Mouse (Mus musculus) forebrain, embryonic 10.5 days (tissue): ENCODE results near the gene Mocs2. TPM values are rescaled to one million over a fixed set of nuclear protein-coding genes. Genes with fewer than 3 reads are reported as not detected.

Experiments used
- DNase-seq: peaks from one replicate; pipeline ENCODE4 v3.0.0-alpha.2; 2017; ENCODE audit warnings: low spot score; ENCODE audit errors: extremely low spot score
- H3K27ac ChIP-seq: fragments of 300-500 bp; sonication (generic); 2 replicates; pipeline ENCODE4 v1.5.1; 2016; ENCODE audit warnings: mild to moderate bottlenecking
- H3K27me3 ChIP-seq: fragments of 300-500 bp; sonication (generic); 2 replicates; pipeline ENCODE4 v1.6.1; 2016; ENCODE audit warnings: mild to moderate bottlenecking; ENCODE audit not compliant: poor library complexity, severe bottlenecking
- H3K36me3 ChIP-seq: fragments of 300-500 bp; sonication (generic); replicated peaks from 2 replicates; pipeline ENCODE4 v1.6.1; 2016; ENCODE audit warnings: mild to moderate bottlenecking, moderate library complexity
- H3K4me1 ChIP-seq: fragments of 300-500 bp; sonication (generic); 2 replicates; pipeline ENCODE4 v1.6.1; 2016
- H3K4me3 ChIP-seq: fragments of 300-500 bp; sonication (generic); 2 replicates; pipeline ENCODE4 v1.5.1; 2016; ENCODE audit warnings: mild to moderate bottlenecking, moderate library complexity
- H3K9me3 ChIP-seq: fragments of 300-500 bp; sonication (generic); 2 replicates; pipeline ENCODE4 v1.6.1; 2016; ENCODE audit warnings: mild to moderate bottlenecking, moderate library complexity
- WGBS: fragments of 180-500 bp; shearing (Covaris S2); methylation state at CpG from one replicate; pipeline ENCODE4 v1.1.7; 2016; 5-methylcytosine and 5-hydroxymethylcytosine counted together
- polyA plus RNA-seq: library from polyadenylated mRNA; unstranded; fragments of >200 nt; fragmentation: Nextera tagmentation; extraction: Ambion mirVana; gene quantifications from 2 replicates; pipeline ENCODE4 v1.2.1, GENCODE M21; 2016

The Mocs2 gene
- polyA plus RNA-seq, 1 experiment from 2014 or later, result 67.7 TPM

DNA sequence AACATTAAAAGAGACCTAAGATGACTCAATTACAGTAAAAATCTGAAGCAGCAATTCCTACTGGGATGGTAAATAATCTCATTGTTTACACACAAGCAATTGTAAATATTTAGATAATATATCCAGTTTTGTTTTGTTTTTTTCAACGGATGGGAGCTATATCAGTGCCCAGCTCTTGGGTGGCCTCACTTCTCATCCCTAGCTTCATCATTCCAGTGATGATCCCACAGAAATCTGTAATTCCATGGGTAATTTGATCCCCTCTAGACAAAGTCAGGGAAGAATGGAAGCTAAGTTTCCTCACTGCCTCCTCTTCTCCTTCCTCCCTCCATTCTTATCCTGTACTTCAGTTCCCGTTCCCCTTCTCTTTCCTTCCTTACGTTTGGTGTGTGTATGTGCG is 39.5 kb downstream of the Mocs2 start:
- no peaks in the 10 kb centered on the region for H3K27me3 ChIP-seq
- H3K36me3 ChIP-seq, result no peaks in the 10 kb centered on the region
- 93% methylated on average over 4 of the region's 4 CpGs for WGBS
- no peaks in the 10 kb centered on the region for H3K9me3 ChIP-seq
- no peak overlapping the region for H3K27ac ChIP-seq
- no peak for DNase-seq
- no peak overlapping the region for H3K4me3 ChIP-seq
- peaks cover 13% of the 10 kb centered on the region for H3K4me1 ChIP-seq

DNA sequence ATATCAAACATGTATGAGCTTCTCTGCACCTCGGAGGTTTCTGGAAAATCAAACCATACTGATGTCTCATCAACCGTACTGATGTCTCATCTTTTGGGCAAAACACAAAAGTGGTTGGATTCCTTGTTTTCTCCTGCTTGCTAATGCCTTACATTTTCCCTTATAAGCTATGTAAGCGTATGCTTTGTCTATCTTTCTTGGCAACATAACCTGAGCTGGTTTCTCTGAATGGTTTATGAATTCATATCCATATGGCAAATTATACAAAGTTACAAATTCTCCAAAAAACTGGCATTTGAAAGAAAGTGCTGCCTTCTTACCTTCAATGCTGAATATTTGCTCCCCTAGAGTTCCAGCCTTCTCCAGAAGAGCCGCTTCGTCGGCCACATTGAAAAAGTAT is 56.7 kb downstream of the Mocs2 start:
- H3K9me3 ChIP-seq, result no peaks in the 10 kb centered on the region
- DNase-seq, result no peak
- H3K4me1 ChIP-seq, result no peaks in the 10 kb centered on the region
- no peak overlapping the region for H3K4me3 ChIP-seq
- 96% methylated on average over 6 of the region's 6 CpGs for WGBS
- H3K27me3 ChIP-seq, result no peaks in the 10 kb centered on the region
- no peaks in the 10 kb centered on the region for H3K36me3 ChIP-seq
- no peak overlapping the region for H3K27ac ChIP-seq

DNA sequence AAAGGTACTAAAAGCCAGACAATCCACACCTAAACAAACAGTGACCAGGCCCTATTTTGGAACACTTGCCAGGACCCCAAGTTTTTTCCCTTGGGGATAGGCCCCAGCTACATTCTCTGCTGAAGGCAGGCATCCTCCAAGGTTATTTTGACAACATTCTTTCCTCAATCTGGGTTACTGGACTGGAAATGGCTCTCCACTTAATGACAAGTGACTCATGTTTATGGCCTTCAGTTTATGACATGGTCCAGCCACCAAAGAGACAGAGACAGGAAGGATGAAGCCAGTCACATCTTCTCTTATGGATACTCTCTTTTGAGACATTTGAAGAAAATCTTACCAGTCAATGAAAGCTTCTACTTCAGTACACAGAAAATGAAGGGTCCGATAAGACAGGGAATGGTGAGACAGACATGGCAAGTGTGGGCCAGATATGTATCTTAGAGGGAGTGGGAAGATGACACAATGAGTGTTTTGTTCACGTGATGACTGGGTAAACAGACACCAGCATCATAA is 58.0 kb downstream of the Mocs2 start:
- no peak overlapping the region for H3K27ac ChIP-seq
- no peaks in the 10 kb centered on the region for H3K4me1 ChIP-seq
- H3K9me3 ChIP-seq, result no peaks in the 10 kb centered on the region
- no peak overlapping the region for H3K4me3 ChIP-seq
- no peaks in the 10 kb centered on the region for H3K36me3 ChIP-seq
- DNase-seq, result no peak
- no peaks in the 10 kb centered on the region for H3K27me3 ChIP-seq
- 85% methylated on average over 2 of the region's 2 CpGs for WGBS

DNA sequence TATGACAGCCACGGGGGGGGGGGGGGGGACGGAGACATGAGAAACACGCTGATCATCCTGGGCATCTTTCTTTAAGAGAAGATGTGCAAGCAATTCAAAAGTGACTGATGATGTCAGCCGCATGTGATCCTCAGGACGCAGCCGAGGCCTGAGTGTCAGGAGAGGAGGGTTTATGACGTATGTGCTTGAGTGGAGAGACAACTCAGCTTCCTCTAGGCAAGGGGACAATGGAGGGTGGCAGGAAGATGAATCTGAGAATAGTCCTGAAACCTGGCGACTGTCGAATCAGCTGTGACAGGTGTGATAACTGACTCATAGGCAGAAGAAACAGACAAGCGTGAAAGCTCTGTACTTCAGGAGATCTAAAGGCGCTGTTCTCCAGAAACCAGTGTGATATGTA is 60.6 kb downstream of the Mocs2 start:
- no peak overlapping the region for H3K27ac ChIP-seq
- no peaks in the 10 kb centered on the region for H3K4me1 ChIP-seq
- DNase-seq, result no peak
- WGBS, result 83% methylated on average over 11 of the region's 11 CpGs
- H3K36me3 ChIP-seq, result no peaks in the 10 kb centered on the region
- no peaks in the 10 kb centered on the region for H3K9me3 ChIP-seq
- H3K27me3 ChIP-seq, result no peaks in the 10 kb centered on the region
- H3K4me3 ChIP-seq, result no peak overlapping the region

Other genes with a start within 250 kb of the Mocs2 start
- 1.2 and 1.6 TPM in 2 replicates for gene Itga2, start 113.9 kb downstream of the Mocs2 start, polyA plus RNA-seq